Mouse (Mus musculus): ENCODE measurements around the gene Fam53b. TPM values are rescaled to one million over a fixed set of nuclear protein-coding genes. Genes with fewer than 3 reads are reported as not detected.

The Fam53b gene
- total RNA-seq, 1 experiment: 8.6 TPM

GRCm38 (mm10) chr7:132712044-132712708, 101.5 kb downstream of the Fam53b start:
- no peak overlapping the region for H3K27ac ChIP-seq (ENCODE audit: insufficient read depth, low read depth, low read length, poor library complexity, severe bottlenecking)

GRCm38 (mm10) chr7:132711579-132711978, 102.1 kb downstream of the Fam53b start:
- in situ Hi-C loops (cut with MboI; ENCODE audit: low sequenced_read_pairs in 2 of 2, unreplicated experiment in 2 of 2): no loop called here
- no peak for DNase-seq (ENCODE audit: low read depth, low spot score)
- no peak for TF ChIP-seq CHD2 (IDR thresholded peaks at IDR 0.05; ENCODE audit: low read depth, low read length)
- Histone ChIP-seq H3K9ac (ENCODE audit: insufficient read depth, low read depth, low read length, poor library complexity, severe bottlenecking) (no peak overlapping the region), H3K4me3 (ENCODE audit: insufficient read depth in 1 of 2, low read depth in 1 of 2, low read length in 2 of 2, poor library complexity in 1 of 2, severe bottlenecking in 1 of 2) (peak overlapping the region; percentile 16 to 23; a peak in 2 of 4 replicates), H3K27ac (ENCODE audit: insufficient read depth, low read depth, low read length, poor library complexity, severe bottlenecking) (no peak overlapping the region), H3K9me3 (ENCODE audit: control insufficient read depth, insufficient read depth, low read depth, low read length) (no peaks in the 10 kb centered on the region), H3K36me3 (ENCODE audit: control insufficient read depth, insufficient read depth, low read length, poor library complexity, severe bottlenecking) (no peaks in the 10 kb centered on the region), H3K4me1 (ENCODE audit: control insufficient read depth in 2 of 2, insufficient read depth in 2 of 2, low read length in 2 of 2, poor library complexity in 1 of 2) (peaks cover 2% of the 10 kb centered on the region in 2 experiments; a peak in 1 of 4 replicates)

More at GRCm38 (mm10) chr7:132712044-132712708, 101.5 kb downstream of the Fam53b start:
- Histone ChIP-seq H3K9me3 (ENCODE audit: control insufficient read depth, insufficient read depth, low read depth, low read length) (no peaks in the 10 kb centered on the region), H3K36me3 (ENCODE audit: control insufficient read depth, insufficient read depth, low read length, poor library complexity, severe bottlenecking) (no peaks in the 10 kb centered on the region), H3K4me1 (ENCODE audit: control insufficient read depth in 2 of 2, insufficient read depth in 2 of 2, low read length in 2 of 2, poor library complexity in 1 of 2) (peaks cover 2% of the 10 kb centered on the region in 2 experiments; a peak in 1 of 4 replicates), H3K4me3 (ENCODE audit: insufficient read depth in 1 of 2, low read depth in 1 of 2, low read length in 2 of 2, poor library complexity in 1 of 2, severe bottlenecking in 1 of 2) (peak overlapping the region; percentile 16 to 23; a peak in 3 of 4 replicates), H3K9ac (ENCODE audit: insufficient read depth, low read depth, low read length, poor library complexity, severe bottlenecking) (no peak overlapping the region)
- TF ChIP-seq ZNF384 (IDR thresholded peaks at IDR 0.05; ENCODE audit: low read depth, low read length) (no peak), MAFK (IDR thresholded peaks at IDR 0.05; ENCODE audit: insufficient read depth, low read depth, low read length) (no peak), HCFC1 (IDR thresholded peaks at IDR 0.05; ENCODE audit: borderline replicate concordance, insufficient read depth, low read length) (no peak), CHD2 (IDR thresholded peaks at IDR 0.05; ENCODE audit: low read depth, low read length) (no peak), ZC3H11A (IDR thresholded peaks at IDR 0.05; ENCODE audit: borderline replicate concordance, low read depth, low read length) (no peak)
- DNase-seq (ENCODE audit: low read depth, low spot score): no peak
- in situ Hi-C loops (cut with MboI; ENCODE audit: low sequenced_read_pairs in 2 of 2, unreplicated experiment in 2 of 2): no loop called here

GRCm38 (mm10) chr7:132705130-132705529, 108.6 kb downstream of the Fam53b start:
- in situ Hi-C loops (cut with MboI; ENCODE audit: low sequenced_read_pairs in 2 of 2, unreplicated experiment in 2 of 2): no loop called here
- Histone ChIP-seq H3K9ac (ENCODE audit: insufficient read depth, low read depth, low read length, poor library complexity, severe bottlenecking) (no peak overlapping the region), H3K9me3 (ENCODE audit: control insufficient read depth, insufficient read depth, low read depth, low read length) (no peaks in the 10 kb centered on the region), H3K4me3 (ENCODE audit: insufficient read depth in 1 of 2, low read depth in 1 of 2, low read length in 2 of 2, poor library complexity in 1 of 2, severe bottlenecking in 1 of 2) (no peak overlapping the region), H3K36me3 (ENCODE audit: control insufficient read depth, insufficient read depth, low read length, poor library complexity, severe bottlenecking) (no peaks in the 10 kb centered on the region), H3K27ac (ENCODE audit: insufficient read depth, low read depth, low read length, poor library complexity, severe bottlenecking) (no peak overlapping the region), H3K4me1 (ENCODE audit: control insufficient read depth in 2 of 2, insufficient read depth in 2 of 2, low read length in 2 of 2, poor library complexity in 1 of 2) (peaks cover 0 to 2% of the 10 kb centered on the region in 2 experiments; a peak in 1 of 4 replicates)
- no peak for TF ChIP-seq CHD2 (IDR thresholded peaks at IDR 0.05; ENCODE audit: low read depth, low read length)
- DNase-seq (ENCODE audit: low read depth, low spot score): peak; percentile 24

GRCm38 (mm10) chr7:132704310-132704875, 109.3 kb downstream of the Fam53b start:
- Histone ChIP-seq H3K36me3 (ENCODE audit: control insufficient read depth, insufficient read depth, low read length, poor library complexity, severe bottlenecking) (no peaks in the 10 kb centered on the region), H3K9me3 (ENCODE audit: control insufficient read depth, insufficient read depth, low read depth, low read length) (no peaks in the 10 kb centered on the region), H3K27ac (ENCODE audit: insufficient read depth, low read depth, low read length, poor library complexity, severe bottlenecking) (no peak overlapping the region), H3K9ac (ENCODE audit: insufficient read depth, low read depth, low read length, poor library complexity, severe bottlenecking) (no peak overlapping the region), H3K4me1 (ENCODE audit: control insufficient read depth in 2 of 2, insufficient read depth in 2 of 2, low read length in 2 of 2, poor library complexity in 1 of 2) (peaks cover 0 to 4% of the 10 kb centered on the region in 2 experiments; a peak in 1 of 4 replicates), H3K4me3 (ENCODE audit: insufficient read depth in 1 of 2, low read depth in 1 of 2, low read length in 2 of 2, poor library complexity in 1 of 2, severe bottlenecking in 1 of 2) (no peak overlapping the region)
- in situ Hi-C loops (cut with MboI; ENCODE audit: low sequenced_read_pairs in 2 of 2, unreplicated experiment in 2 of 2): no loop called here
- no peak for TF ChIP-seq ZNF384 (IDR thresholded peaks at IDR 0.05; ENCODE audit: low read depth, low read length)
- no peak for TF ChIP-seq HCFC1 (IDR thresholded peaks at IDR 0.05; ENCODE audit: borderline replicate concordance, insufficient read depth, low read length)
- DNase-seq (ENCODE audit: low read depth, low spot score): no peak
